Mouse (Mus musculus) liver, adult 10 weeks (tissue): ENCODE data around the gene Diras1. TPM values are rescaled to one million over a fixed set of nuclear protein-coding genes. Genes with fewer than 3 reads are reported as not detected.

Experiments used
- polyA plus RNA-seq: library from polyadenylated mRNA; stranded (reverse); fragments of 350-450 nt; fragmentation: Illumina TruSeq; extraction: RNeasy Lipid Tissue Mini Kit (QIAGEN cat#74804); gene quantifications from one replicate; pipeline ENCODE4 v1.2.3, GENCODE M21; 2014; ENCODE audit warnings: low read depth, low replicate concordance

The Diras1 gene
- polyA plus RNA-seq: not detected

GRCm38 (mm10) chr10:81025639-81026275 lies at the start of gene Diras1:
Diras1 (minus strand) TSS chr10:81025662.

GRCm38 (mm10) chr10:81069836-81070235 lies 44.4 kb upstream of the Diras1 start, which contains the start of gene Thop1:
Thop1 (plus strand) TSS chr10:81070035.

GRCm38 (mm10) chr10:81059603-81060543 lies 34.4 kb upstream of the Diras1 start, which contains the start of gene Sgta:
Sgta (minus strand) TSS chr10:81060181.

GRCm38 (mm10) chr10:81036988-81037580 lies 11.6 kb upstream of the Diras1 start, which contains the start of gene Slc39a3:
Slc39a3 (minus strand) TSS chr10:81037426.

GRCm38 (mm10) chr10:81014393-81015384 lies 10.8 kb downstream of the Diras1 start, which contains the start of gene Gng7:
Gng7 (minus strand) TSS chr10:81014945.

Other genes starting within 250 kb of the Diras1 start
- gene Sf3a2, start 227.5 kb downstream of the Diras1 start, polyA plus RNA-seq: 1.1 TPM
- 5.0 TPM for gene Plekhj1, start 227.0 kb downstream of the Diras1 start, polyA plus RNA-seq
- gene Amh, start 220.4 kb downstream of the Diras1 start, polyA plus RNA-seq: not detected
- not detected for gene Jsrp1, start 212.2 kb downstream of the Diras1 start, polyA plus RNA-seq
- gene Oaz1, start 199.0 kb downstream of the Diras1 start, polyA plus RNA-seq: 152 TPM
- gene Lingo3, start 181.6 kb downstream of the Diras1 start, polyA plus RNA-seq: not detected
- gene Lsm7, start 170.5 kb downstream of the Diras1 start, polyA plus RNA-seq: 5.6 TPM
- gene Sppl2b, start 170.4 kb downstream of the Diras1 start, polyA plus RNA-seq: 0.58 TPM
- not detected for gene Tmprss9, start 153.8 kb downstream of the Diras1 start, polyA plus RNA-seq
- 0.45 TPM for gene Timm13, start 124.7 kb downstream of the Diras1 start, polyA plus RNA-seq
- 0.19 TPM for gene Lmnb2, start 107.4 kb downstream of the Diras1 start, polyA plus RNA-seq
- gene Gadd45b, start 95.6 kb downstream of the Diras1 start, polyA plus RNA-seq: 2.0 TPM
- 0.21 TPM for gene Gng7, start 10.7 kb downstream of the Diras1 start, polyA plus RNA-seq
- gene Slc39a3, start 11.8 kb upstream of the Diras1 start, polyA plus RNA-seq: 0.29 TPM
- gene Sgta, start 34.5 kb upstream of the Diras1 start, polyA plus RNA-seq: 2.6 TPM
- 0.37 TPM for gene Thop1, start 44.4 kb upstream of the Diras1 start, polyA plus RNA-seq
- gene Creb3l3, start 73.2 kb upstream of the Diras1 start, polyA plus RNA-seq: 52.3 TPM
- 3.6 TPM for gene Map2k2, start 80.3 kb upstream of the Diras1 start, polyA plus RNA-seq
- 6.0 TPM for gene Zbtb7a, start 109.6 kb upstream of the Diras1 start, polyA plus RNA-seq
- gene Pias4, start 142.3 kb upstream of the Diras1 start, polyA plus RNA-seq: 0.61 TPM
- 34.4 TPM for gene Eef2, start 151.0 kb upstream of the Diras1 start, polyA plus RNA-seq
- gene Dapk3, start 157.3 kb upstream of the Diras1 start, polyA plus RNA-seq: not detected
- gene 4930442H23Rik, start 158.2 kb upstream of the Diras1 start, polyA plus RNA-seq: not detected
- gene Nmrk2, start 176.4 kb upstream of the Diras1 start, polyA plus RNA-seq: not detected
- gene Atcay, start 205.2 kb upstream of the Diras1 start, polyA plus RNA-seq: not detected
- not detected for gene Zfr2, start 207.5 kb upstream of the Diras1 start, polyA plus RNA-seq
- gene Matk, start 227.3 kb upstream of the Diras1 start, polyA plus RNA-seq: not detected
- 4.6 TPM for gene Mrpl54, start 241.3 kb upstream of the Diras1 start, polyA plus RNA-seq
- gene Apba3, start 241.3 kb upstream of the Diras1 start, polyA plus RNA-seq: 1.1 TPM